Mouse (Mus musculus) adrenal gland, adult (tissue): Measurements from ENCODE around the gene Nos3.

Experiments used
- DNase-seq, 2 experiments: peaks; one replicate each; pipeline ENCODE4 v3.0.0; 2022 to 2023; ENCODE audit warnings: low spot score in 1 of 2; ENCODE audit not compliant: inconsistent age in 2 of 2

The Nos3 gene

GRCm38 (mm10) chr5:24364508-24364907, at the start of gene Nos3:
TSS of gene Nos3 (plus strand) at chr5:24364810.
- peak; percentile 40 to 68 for DNase-seq

- peak in 1 of 2 experiments; percentile 37 for DNase-seq
Measured at GRCm38 (mm10) chr5:24319776-24320466, 44.7 kb upstream of the Nos3 start.

GRCm38 (mm10) chr5:24320467-24320813, 44.2 kb upstream of the Nos3 start:
- peak; percentile 86 to 92 for DNase-seq

GRCm38 (mm10) chr5:24320894-24321293, 43.7 kb upstream of the Nos3 start:
- DNase-seq: no peak

GRCm38 (mm10) chr5:24321711-24322682, 42.6 kb upstream of the Nos3 start:
- DNase-seq: peak in 1 of 2 experiments; percentile 58

GRCm38 (mm10) chr5:24325251-24325650, 39.4 kb upstream of the Nos3 start:
- no peak for DNase-seq

- no peak for DNase-seq
Measured at GRCm38 (mm10) chr5:24326166-24326841, 38.3 kb upstream of the Nos3 start.

GRCm38 (mm10) chr5:24326842-24327417, 37.7 kb upstream of the Nos3 start:
- DNase-seq: peak; percentile 60 to 79

GRCm38 (mm10) chr5:24328813-24329211, 35.8 kb upstream of the Nos3 start:
- DNase-seq: peak in 1 of 2 experiments; percentile 55

GRCm38 (mm10) chr5:24329212-24329964, 35.2 kb upstream of the Nos3 start:
- DNase-seq: peak; percentile 84 to 88

GRCm38 (mm10) chr5:24329965-24330298, 34.7 kb upstream of the Nos3 start:
- no peak for DNase-seq

GRCm38 (mm10) chr5:24332401-24332800, 32.2 kb upstream of the Nos3 start:
- no peak for DNase-seq

GRCm38 (mm10) chr5:24334749-24335148, 29.9 kb upstream of the Nos3 start:
- DNase-seq: no peak

GRCm38 (mm10) chr5:24335888-24336511, 28.6 kb upstream of the Nos3 start:
- DNase-seq: peak; percentile 62 to 85

- peak in 1 of 2 experiments; percentile 61 for DNase-seq
Measured at GRCm38 (mm10) chr5:24337366-24337765, 27.2 kb upstream of the Nos3 start.

- no peak for DNase-seq
Measured at GRCm38 (mm10) chr5:24337821-24338220, 26.8 kb upstream of the Nos3 start.

- no peak for DNase-seq
Measured at GRCm38 (mm10) chr5:24342205-24342963, 22.2 kb upstream of the Nos3 start.

- DNase-seq: no peak
Measured at GRCm38 (mm10) chr5:24342966-24343365, 21.6 kb upstream of the Nos3 start.

- DNase-seq: no peak
Measured at GRCm38 (mm10) chr5:24343379-24343778, 21.2 kb upstream of the Nos3 start.
